Mouse (Mus musculus) liver, embryonic 11.5 days (tissue): ENCODE data around the gene U2af2. TPM values are rescaled to one million over a fixed set of nuclear protein-coding genes. Genes with fewer than 3 reads are reported as not detected.

ENCODE experiments used
- ATAC-seq: fragments of 200-750 bp; cut with Nextera tagmentation; replicated peaks from 2 replicates; pipeline ENCODE4 v1.8.0; 2017; ENCODE audit warnings: moderate number of reproducible peaks, mild to moderate bottlenecking, moderate TSS enrichment, moderate library complexity; ENCODE audit not compliant: low FRiP score
- DNase-seq: peaks from one replicate; pipeline ENCODE4 v3.0.0-alpha.2; 2017; ENCODE audit warnings: low spot score
- H3K27ac ChIP-seq: fragments of 300-500 bp; sonication (generic); 2 replicates; pipeline ENCODE4 v1.5.1; 2014; ENCODE audit warnings: mild to moderate bottlenecking, low read depth, low read length, control low read depth
- H3K27me3 ChIP-seq: fragments of 300-500 bp; sonication (generic); replicated peaks from 2 replicates; pipeline ENCODE4 v1.6.1; 2014; ENCODE audit warnings: low read length, mixed read lengths; ENCODE audit not compliant: control insufficient read depth, insufficient read depth
- H3K36me3 ChIP-seq: fragments of 300-500 bp; sonication (generic); 2 replicates; pipeline ENCODE4 v1.6.1; 2014; ENCODE audit warnings: mild to moderate bottlenecking, low read length, moderate library complexity, mixed read lengths; ENCODE audit not compliant: control insufficient read depth, insufficient read depth
- H3K4me1 ChIP-seq: fragments of 300-500 bp; sonication (generic); replicated peaks from 2 replicates; pipeline ENCODE4 v1.6.1; 2014; ENCODE audit warnings: low read length, mixed read lengths; ENCODE audit not compliant: control insufficient read depth, insufficient read depth
- H3K4me2 ChIP-seq: fragments of 300-500 bp; sonication (generic); 2 replicates; pipeline ENCODE4 v1.6.1; 2014; ENCODE audit warnings: mild to moderate bottlenecking, control low read depth, moderate library complexity
- H3K4me3 ChIP-seq: fragments of 300-500 bp; sonication (generic); 2 replicates; pipeline ENCODE4 v1.5.1; 2014; ENCODE audit warnings: low read depth, low read length, control low read depth
- H3K9ac ChIP-seq: fragments of 300-500 bp; sonication (generic); 2 replicates; pipeline ENCODE4 v1.6.1; 2014; ENCODE audit warnings: low read depth, low read length, control low read depth
- H3K9me3 ChIP-seq: fragments of 300-500 bp; sonication (generic); 2 replicates; pipeline ENCODE4 v1.6.1; 2016; ENCODE audit warnings: low read length, inconsistent platforms, mixed read lengths; ENCODE audit not compliant: control insufficient read depth
- WGBS: fragments of 180-500 bp; shearing (Covaris S2); extraction: QIAGEN DNeasy Blood & Tissue Kit; methylation state at CpG from one replicate; pipeline ENCODE4 v1.1.7; 2014; 5-methylcytosine and 5-hydroxymethylcytosine counted together
- microRNA-seq: library from miRNA; unstranded; fragments of <30 nt; microRNA quantifications from one replicate; pipeline ENCODE4, GENCODE M21; 2017; ENCODE audit warnings: borderline number of aligned reads
- polyA plus RNA-seq: library from polyadenylated mRNA; unstranded; fragments of >200 nt; fragmentation: Nextera tagmentation; extraction: Ambion mirVana; gene quantifications from 2 replicates; pipeline ENCODE4 v1.2.1, GENCODE M21; 2014

Gene U2af2
- polyA plus RNA-seq, 1 experiment from 2014 or later: 169 TPM

GRCm38 (mm10) chr7:5125549-5126406 is 63.8 kb downstream of the U2af2 start, which contains the start of gene Rasl2-9:
Gene Rasl2-9 (minus strand): TSS chr7:5125950.
- H3K4me3 ChIP-seq: peak within 1 kb of the TSS; percentile 39
- H3K36me3 ChIP-seq: no peaks in the 10 kb centered on the region
- peak; percentile 81 for DNase-seq
- H3K9me3 ChIP-seq: no peaks in the 10 kb centered on the region
- no peaks in the 10 kb centered on the region for H3K4me1 ChIP-seq
- 17% methylated on average over 42 of the region's 42 CpGs for WGBS
- H3K9ac ChIP-seq: peak within 1 kb of the TSS; percentile 44
- H3K27ac ChIP-seq: no peak within 1 kb of the TSS
- no peaks in the 10 kb centered on the region for H3K27me3 ChIP-seq
- H3K4me2 ChIP-seq: peak within 1 kb of the TSS; percentile 71
- peak; percentile 86 for ATAC-seq

Small RNAs within 50 kb of the gene (microRNA-seq; reads per million reads assigned to microRNA genes)
- not detected for gene Gm26217

Other genes starting within 250 kb of the U2af2 start
- gene Ube2s, start 249.6 kb upstream of the U2af2 start, polyA plus RNA-seq: 367 and 402 TPM in 2 replicates
- gene Shisa7, start 217.4 kb upstream of the U2af2 start, polyA plus RNA-seq: 0.03 and 0.11 TPM in 2 replicates
- 5.2 and 5.3 TPM in 2 replicates for gene Isoc2b, start 191.9 kb upstream of the U2af2 start, polyA plus RNA-seq
- 1.3 and 1.4 TPM in 2 replicates for gene Isoc2a, start 185.0 kb upstream of the U2af2 start, polyA plus RNA-seq
- gene Gm36210, start 155.6 kb upstream of the U2af2 start, polyA plus RNA-seq: 0.22 TPM in 1 of 2 replicates, not detected in the other
- 3.3 and 3.5 TPM in 2 replicates for gene Zfp628, start 146.9 kb upstream of the U2af2 start, polyA plus RNA-seq
- gene Nat14, start 140.1 kb upstream of the U2af2 start, polyA plus RNA-seq: 1.4 and 1.5 TPM in 2 replicates
- 0.70 and 0.82 TPM in 2 replicates for gene Ssc5d, start 136.4 kb upstream of the U2af2 start, polyA plus RNA-seq
- gene Sbk2, start 97.7 kb upstream of the U2af2 start, polyA plus RNA-seq: 0.22 TPM in 1 of 2 replicates, not detected in the other
- gene Sbk3, start 91.0 kb upstream of the U2af2 start, polyA plus RNA-seq: not detected in 2 replicates
- 13.7 and 16.8 TPM in 2 replicates for gene Zfp579, start 66.0 kb upstream of the U2af2 start, polyA plus RNA-seq
- 13.9 and 14.0 TPM in 2 replicates for gene Zfp524, start 47.7 kb upstream of the U2af2 start, polyA plus RNA-seq
- gene Fiz1, start 47.4 kb upstream of the U2af2 start, polyA plus RNA-seq: 37.1 and 40.8 TPM in 2 replicates
- gene Gm44973, start 46.6 kb upstream of the U2af2 start, polyA plus RNA-seq: 1.8 and 3.3 TPM in 2 replicates
- gene Zfp865, start 41.8 kb upstream of the U2af2 start, polyA plus RNA-seq: 3.5 and 4.5 TPM in 2 replicates
- gene Ccdc106, start 41.6 kb upstream of the U2af2 start, polyA plus RNA-seq: 4.1 and 5.2 TPM in 2 replicates
- gene 4632433K11Rik, start 28.0 kb upstream of the U2af2 start, polyA plus RNA-seq: 0.22 TPM in 1 of 2 replicates, not detected in the other
- gene Zfp784, start 23.7 kb upstream of the U2af2 start, polyA plus RNA-seq: 2.4 and 2.6 TPM in 2 replicates
- 11.5 and 14.1 TPM in 2 replicates for gene Zfp580, start 10.6 kb upstream of the U2af2 start, polyA plus RNA-seq
- gene Epn1, start 18.1 kb downstream of the U2af2 start, polyA plus RNA-seq: 82.9 and 88.9 TPM in 2 replicates
- gene Rfpl4, start 54.8 kb downstream of the U2af2 start, polyA plus RNA-seq: not detected in 2 replicates
- gene Rasl2-9, start 63.8 kb downstream of the U2af2 start, polyA plus RNA-seq: 0.26 and 0.66 TPM in 2 replicates
- not detected in 2 replicates for gene Vmn1r55, start 87.5 kb downstream of the U2af2 start, polyA plus RNA-seq
- not detected in 2 replicates for gene Vmn1r56, start 134.6 kb downstream of the U2af2 start, polyA plus RNA-seq
- not detected in 2 replicates for gene Vmn1r57, start 156.3 kb downstream of the U2af2 start, polyA plus RNA-seq